Mouse (Mus musculus): ENCODE results near the gene Mcoln2. TPM values are rescaled to one million over a fixed set of nuclear protein-coding genes. Genes with fewer than 3 reads are reported as not detected.

Gene Mcoln2
- polyA plus RNA-seq, 1 experiment from 2014 or later, result 2.5 TPM

DNA sequence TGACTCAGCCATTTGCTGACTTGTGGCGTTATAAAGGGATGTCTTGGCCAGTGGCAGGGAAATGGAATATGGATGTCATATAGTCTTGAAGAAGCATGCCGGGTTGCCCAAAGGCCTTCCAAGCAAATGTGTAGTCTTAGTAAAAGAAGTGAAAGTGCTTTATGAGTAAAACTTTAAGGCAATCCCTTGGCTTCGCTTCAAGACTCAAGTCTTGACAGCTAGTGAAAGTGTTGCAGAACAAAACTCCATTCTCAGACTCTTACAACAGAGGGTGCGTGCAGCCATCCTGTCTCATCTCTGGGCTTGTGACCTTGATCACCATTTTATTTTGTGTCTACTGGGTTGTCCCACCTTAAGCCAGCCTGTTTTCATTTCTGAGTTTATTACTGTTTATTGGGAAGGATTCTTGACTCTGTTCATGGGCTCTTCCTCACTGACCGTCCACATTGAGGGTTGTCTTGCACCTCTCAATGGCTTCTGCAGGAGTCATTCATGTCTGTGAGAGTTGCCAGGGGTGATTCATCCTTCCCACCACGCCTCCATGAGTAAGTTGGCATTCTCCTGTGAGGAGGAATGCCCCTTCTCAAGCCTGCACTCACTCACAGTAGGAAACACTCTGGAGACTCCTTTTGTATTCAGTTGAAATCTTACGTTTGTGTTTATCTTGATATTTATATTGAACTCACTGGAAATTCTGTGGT lies 75.6 kb downstream of the Mcoln2 start:
- WGBS, result 79% methylated on average over 7 of the region's 7 CpGs
- Histone ChIP-seq H3K9me3 (replicated peaks; ENCODE audit: control insufficient read depth, low read length) (no peaks in the 10 kb centered on the region), H3K4me2 (ENCODE audit: low read depth, low read length) (no peak overlapping the region), H3K9ac (ENCODE audit: low read length) (no peak overlapping the region), H3K27me3 (ENCODE audit: control insufficient read depth, insufficient read depth, low read length) (peaks cover 16% of the 10 kb centered on the region), H3K27ac (ENCODE audit: low read length) (no peak overlapping the region), H3K36me3 (ENCODE audit: control insufficient read depth, insufficient read depth, low read length) (no peaks in the 10 kb centered on the region), H3K4me3 (replicated peaks; ENCODE audit: low read length) (no peak overlapping the region), H3K4me1 (ENCODE audit: control insufficient read depth, insufficient read depth, low read length) (no peaks in the 10 kb centered on the region)
- no peak for ATAC-seq (ENCODE audit: insufficient read depth, low FRiP score)

DNA sequence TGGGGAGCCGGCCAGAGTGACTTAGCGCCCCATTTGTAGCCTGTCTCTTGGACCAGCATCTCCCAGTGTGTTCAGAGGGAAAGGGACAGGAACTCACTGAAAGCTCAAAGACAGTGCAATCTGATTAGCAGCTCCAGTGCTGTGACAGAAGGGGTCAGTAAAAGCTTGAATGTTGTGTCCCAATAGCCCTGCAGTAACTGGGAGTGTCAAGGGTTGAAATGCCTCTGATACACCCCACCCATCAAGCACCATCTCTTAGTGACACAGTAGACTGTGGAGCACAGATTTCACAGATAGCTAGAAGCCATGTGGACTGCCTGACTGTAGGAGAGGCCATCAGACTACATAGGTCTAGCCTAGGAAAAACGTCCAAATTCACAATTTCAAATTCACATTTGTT lies 77.8 kb downstream of the Mcoln2 start:
- WGBS, result 49% methylated on average over 3 of the region's 3 CpGs
- no peak overlapping the region for H3K4me3 ChIP-seq (replicated peaks; ENCODE audit: low read length)
- no peaks in the 10 kb centered on the region for H3K36me3 ChIP-seq (ENCODE audit: control insufficient read depth, insufficient read depth, low read length)
- no peak for ATAC-seq (ENCODE audit: insufficient read depth, low FRiP score)
- no peak overlapping the region for H3K4me2 ChIP-seq (ENCODE audit: low read depth, low read length)
- no peaks in the 10 kb centered on the region for H3K9me3 ChIP-seq (replicated peaks; ENCODE audit: control insufficient read depth, low read length)
- H3K27me3 ChIP-seq (ENCODE audit: control insufficient read depth, insufficient read depth, low read length), result peaks cover 7% of the 10 kb centered on the region; the same call in 1 of the 2 replicates
- H3K9ac ChIP-seq (ENCODE audit: low read length), result no peak overlapping the region
- no peak overlapping the region for H3K27ac ChIP-seq (ENCODE audit: low read length)
- H3K4me1 ChIP-seq (ENCODE audit: control insufficient read depth, insufficient read depth, low read length), result no peaks in the 10 kb centered on the region

DNA sequence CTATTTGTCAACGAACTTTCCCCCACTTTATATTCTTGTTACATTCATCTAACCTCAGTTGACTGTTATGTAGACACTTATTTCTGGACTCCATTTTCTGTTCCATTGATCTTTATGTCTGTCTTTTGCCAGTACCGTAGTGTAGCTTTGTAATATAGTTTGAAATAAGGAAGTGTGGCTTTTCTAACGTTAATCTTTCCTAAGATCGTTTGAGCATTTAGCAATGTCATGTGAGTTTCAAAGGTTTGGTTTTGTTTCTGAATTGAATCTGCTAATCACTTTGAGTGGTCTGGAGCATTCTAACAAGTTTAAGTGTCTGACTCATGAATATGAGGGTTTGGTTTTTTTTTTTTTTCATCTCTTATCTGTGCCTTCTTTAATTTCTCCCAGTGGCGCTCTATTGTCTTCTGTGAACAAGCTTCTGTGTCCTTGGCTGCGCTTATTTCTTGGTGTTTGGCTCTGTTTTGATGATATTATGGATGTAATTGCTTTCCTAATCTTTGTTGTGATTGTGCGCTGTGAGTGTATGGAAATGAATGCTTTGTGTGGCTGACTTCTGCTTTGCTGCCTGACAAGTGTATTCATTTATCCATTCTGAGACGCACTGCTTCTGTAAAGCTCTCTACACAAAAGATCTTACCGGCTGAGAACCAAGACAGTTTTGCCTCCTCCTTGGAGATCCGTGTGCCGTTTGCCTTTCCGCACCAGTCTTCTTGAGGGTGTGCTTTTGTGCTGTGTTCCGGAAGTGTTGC lies 79.1 kb downstream of the Mcoln2 start:
- Histone ChIP-seq H3K36me3 (ENCODE audit: control insufficient read depth, insufficient read depth, low read length) (no peaks in the 10 kb centered on the region), H3K9me3 (replicated peaks; ENCODE audit: control insufficient read depth, low read length) (no peaks in the 10 kb centered on the region), H3K4me1 (ENCODE audit: control insufficient read depth, insufficient read depth, low read length) (no peaks in the 10 kb centered on the region), H3K9ac (ENCODE audit: low read length) (no peak overlapping the region), H3K27me3 (ENCODE audit: control insufficient read depth, insufficient read depth, low read length) (no peaks in the 10 kb centered on the region), H3K27ac (ENCODE audit: low read length) (no peak overlapping the region), H3K4me2 (ENCODE audit: low read depth, low read length) (no peak overlapping the region), H3K4me3 (replicated peaks; ENCODE audit: low read length) (no peak overlapping the region)
- ATAC-seq (ENCODE audit: insufficient read depth, low FRiP score), result no peak
- 79% methylated on average over 13 of the region's 13 CpGs for WGBS

DNA sequence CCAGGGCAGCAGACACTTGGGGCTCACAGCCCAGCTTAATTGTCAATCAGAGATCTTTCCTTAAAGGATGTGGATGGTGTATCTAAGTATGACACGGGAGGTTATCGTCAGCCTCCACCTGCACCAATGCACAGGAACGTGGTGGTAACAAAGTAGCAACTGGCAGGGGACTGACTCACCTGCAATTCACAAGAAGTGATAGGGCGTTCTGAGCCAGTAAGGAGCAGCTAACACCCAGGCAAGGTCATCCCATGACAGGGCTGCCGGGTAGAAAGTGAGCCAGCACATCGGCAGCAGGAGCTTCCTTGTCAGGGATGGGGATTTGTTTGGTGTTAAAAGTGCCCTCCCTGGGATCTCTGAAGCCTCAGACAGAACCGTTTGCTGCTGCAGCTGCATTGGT lies 83.1 kb downstream of the Mcoln2 start:
- H3K9ac ChIP-seq (ENCODE audit: low read length), result no peak overlapping the region
- ATAC-seq (ENCODE audit: insufficient read depth, low FRiP score), result no peak
- H3K27ac ChIP-seq (ENCODE audit: low read length), result no peak overlapping the region
- H3K27me3 ChIP-seq (ENCODE audit: control insufficient read depth, insufficient read depth, low read length), result no peaks in the 10 kb centered on the region
- WGBS, result 50% methylated on average over 7 of the region's 7 CpGs
- H3K4me2 ChIP-seq (ENCODE audit: low read depth, low read length), result no peak overlapping the region
- H3K4me3 ChIP-seq (replicated peaks; ENCODE audit: low read length), result no peak overlapping the region
- H3K36me3 ChIP-seq (ENCODE audit: control insufficient read depth, insufficient read depth, low read length), result no peaks in the 10 kb centered on the region
- no peaks in the 10 kb centered on the region for H3K9me3 ChIP-seq (replicated peaks; ENCODE audit: control insufficient read depth, low read length)
- H3K4me1 ChIP-seq (ENCODE audit: control insufficient read depth, insufficient read depth, low read length), result no peaks in the 10 kb centered on the region

DNA sequence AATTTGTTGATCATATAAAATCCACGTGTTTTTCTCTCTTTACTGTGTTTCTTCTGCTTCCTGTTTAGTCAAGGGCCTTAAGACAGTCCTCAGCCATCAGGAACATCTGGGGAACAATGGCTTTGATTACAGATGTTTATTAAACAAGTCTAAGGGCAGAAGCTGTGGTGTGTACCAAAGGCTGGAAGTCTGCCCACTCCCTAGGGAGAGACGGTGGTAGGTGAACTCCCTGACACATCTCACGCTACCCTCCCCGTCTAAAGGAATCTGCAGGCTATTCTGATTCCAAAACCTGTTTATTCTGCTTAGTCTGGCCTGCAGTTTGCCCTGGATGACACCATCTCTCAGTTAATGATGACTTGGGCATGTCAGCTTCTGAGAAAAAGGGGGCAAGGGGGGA lies 84.1 kb downstream of the Mcoln2 start:
- H3K36me3 ChIP-seq (ENCODE audit: control insufficient read depth, insufficient read depth, low read length), result no peaks in the 10 kb centered on the region
- no peaks in the 10 kb centered on the region for H3K4me1 ChIP-seq (ENCODE audit: control insufficient read depth, insufficient read depth, low read length)
- 29% methylated on average over 4 of the region's 4 CpGs for WGBS
- no peak for ATAC-seq (ENCODE audit: insufficient read depth, low FRiP score)
- H3K27ac ChIP-seq (ENCODE audit: low read length), result no peak overlapping the region
- no peak overlapping the region for H3K4me2 ChIP-seq (ENCODE audit: low read depth, low read length)
- H3K27me3 ChIP-seq (ENCODE audit: control insufficient read depth, insufficient read depth, low read length), result no peaks in the 10 kb centered on the region
- no peak overlapping the region for H3K9ac ChIP-seq (ENCODE audit: low read length)
- H3K4me3 ChIP-seq (replicated peaks; ENCODE audit: low read length), result no peak overlapping the region
- H3K9me3 ChIP-seq (replicated peaks; ENCODE audit: control insufficient read depth, low read length), result no peaks in the 10 kb centered on the region

- no peak overlapping the region for H3K4me2 ChIP-seq (ENCODE audit: low read depth, low read length)
- ATAC-seq (ENCODE audit: insufficient read depth, low FRiP score), result no peak
- H3K9me3 ChIP-seq (replicated peaks; ENCODE audit: control insufficient read depth, low read length), result no peaks in the 10 kb centered on the region
- H3K4me1 ChIP-seq (ENCODE audit: control insufficient read depth, insufficient read depth, low read length), result no peaks in the 10 kb centered on the region
- no peak overlapping the region for H3K4me3 ChIP-seq (replicated peaks; ENCODE audit: low read length)
- no peaks in the 10 kb centered on the region for H3K27me3 ChIP-seq (ENCODE audit: control insufficient read depth, insufficient read depth, low read length)
- no peaks in the 10 kb centered on the region for H3K36me3 ChIP-seq (ENCODE audit: control insufficient read depth, insufficient read depth, low read length)
- 38% methylated on average over 10 of the region's 10 CpGs for WGBS
- no peak overlapping the region for H3K9ac ChIP-seq (ENCODE audit: low read length)
- no peak overlapping the region for H3K27ac ChIP-seq (ENCODE audit: low read length)
These were observed 84.9 kb downstream of the Mcoln2 start for GRCm38 (mm10) chr3:146234530-146234929.

GRCm38 (mm10) chr3:146236280-146236679 lies 86.6 kb downstream of the Mcoln2 start:
- H3K27ac ChIP-seq (ENCODE audit: low read length), result no peak overlapping the region
- no peaks in the 10 kb centered on the region for H3K36me3 ChIP-seq (ENCODE audit: control insufficient read depth, insufficient read depth, low read length)
- ATAC-seq (ENCODE audit: insufficient read depth, low FRiP score), result no peak
- no peaks in the 10 kb centered on the region for H3K9me3 ChIP-seq (replicated peaks; ENCODE audit: control insufficient read depth, low read length)
- no peak overlapping the region for H3K4me2 ChIP-seq (ENCODE audit: low read depth, low read length)
- no peak overlapping the region for H3K9ac ChIP-seq (ENCODE audit: low read length)
- H3K4me1 ChIP-seq (ENCODE audit: control insufficient read depth, insufficient read depth, low read length), result no peaks in the 10 kb centered on the region
- no peak overlapping the region for H3K4me3 ChIP-seq (replicated peaks; ENCODE audit: low read length)
- H3K27me3 ChIP-seq (ENCODE audit: control insufficient read depth, insufficient read depth, low read length), result no peaks in the 10 kb centered on the region
- WGBS, result 49% methylated on average over 8 of the region's 8 CpGs

DNA sequence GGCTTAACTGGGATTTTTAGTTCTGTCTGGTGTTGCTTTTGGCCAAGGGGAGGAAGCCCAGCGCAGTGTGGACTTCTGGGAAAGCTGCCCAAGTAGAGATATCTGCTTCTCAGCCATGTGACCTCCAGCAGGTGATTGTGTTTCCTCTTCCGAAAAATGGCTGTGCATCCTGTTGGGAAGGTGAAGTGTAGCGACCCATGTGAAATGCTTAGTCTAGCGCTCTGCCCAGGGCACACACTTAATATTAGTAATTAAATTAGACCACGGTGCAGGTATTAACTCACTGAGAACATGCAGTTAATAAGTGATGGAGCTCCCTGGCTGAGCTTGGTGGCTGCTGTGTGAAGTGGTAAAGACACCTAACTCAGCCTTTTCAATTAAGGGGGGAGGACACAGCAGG lies 88.0 kb downstream of the Mcoln2 start:
- H3K27me3 ChIP-seq (ENCODE audit: control insufficient read depth, insufficient read depth, low read length), result no peaks in the 10 kb centered on the region
- no peak overlapping the region for H3K9ac ChIP-seq (ENCODE audit: low read length)
- no peak for ATAC-seq (ENCODE audit: insufficient read depth, low FRiP score)
- 71% methylated on average over 5 of the region's 5 CpGs for WGBS
- no peak overlapping the region for H3K4me3 ChIP-seq (replicated peaks; ENCODE audit: low read length)
- no peaks in the 10 kb centered on the region for H3K36me3 ChIP-seq (ENCODE audit: control insufficient read depth, insufficient read depth, low read length)
- no peaks in the 10 kb centered on the region for H3K4me1 ChIP-seq (ENCODE audit: control insufficient read depth, insufficient read depth, low read length)
- H3K4me2 ChIP-seq (ENCODE audit: low read depth, low read length), result no peak overlapping the region
- H3K9me3 ChIP-seq (replicated peaks; ENCODE audit: control insufficient read depth, low read length), result no peaks in the 10 kb centered on the region
- no peak overlapping the region for H3K27ac ChIP-seq (ENCODE audit: low read length)

DNA sequence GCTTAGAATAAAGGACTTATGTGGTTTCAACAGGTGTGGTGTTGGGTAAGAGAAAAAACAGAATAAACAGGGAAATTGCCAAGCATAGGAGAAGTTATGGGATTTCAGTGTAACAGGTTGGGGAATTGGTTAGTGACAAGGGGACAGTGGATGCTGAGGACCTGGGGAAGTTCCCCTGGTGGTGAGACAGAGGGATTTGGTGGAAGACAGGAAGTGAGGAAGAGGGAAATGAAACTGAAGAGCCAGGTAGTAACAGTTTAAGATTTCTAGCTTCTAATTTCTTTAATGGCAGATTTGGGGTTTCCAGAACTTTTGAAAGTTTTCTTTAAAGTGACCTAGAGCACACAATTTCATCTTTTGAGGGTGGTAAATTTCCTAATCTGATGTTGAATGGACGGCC lies 95.0 kb downstream of the Mcoln2 start:
- Histone ChIP-seq H3K27ac (ENCODE audit: low read length) (no peak overlapping the region), H3K4me3 (replicated peaks; ENCODE audit: low read length) (no peak overlapping the region), H3K36me3 (ENCODE audit: control insufficient read depth, insufficient read depth, low read length) (no peaks in the 10 kb centered on the region), H3K27me3 (ENCODE audit: control insufficient read depth, insufficient read depth, low read length) (no peaks in the 10 kb centered on the region), H3K4me2 (ENCODE audit: low read depth, low read length) (no peak overlapping the region), H3K9me3 (replicated peaks; ENCODE audit: control insufficient read depth, low read length) (no peaks in the 10 kb centered on the region), H3K4me1 (ENCODE audit: control insufficient read depth, insufficient read depth, low read length) (no peaks in the 10 kb centered on the region), H3K9ac (ENCODE audit: low read length) (no peak overlapping the region)
- ATAC-seq (ENCODE audit: insufficient read depth, low FRiP score), result no peak
- WGBS, result 76% methylated on average over 1 of the region's 1 CpGs
